ENCODE assay signal across 9 mouse cellular contexts in the genomic region with DNA sequence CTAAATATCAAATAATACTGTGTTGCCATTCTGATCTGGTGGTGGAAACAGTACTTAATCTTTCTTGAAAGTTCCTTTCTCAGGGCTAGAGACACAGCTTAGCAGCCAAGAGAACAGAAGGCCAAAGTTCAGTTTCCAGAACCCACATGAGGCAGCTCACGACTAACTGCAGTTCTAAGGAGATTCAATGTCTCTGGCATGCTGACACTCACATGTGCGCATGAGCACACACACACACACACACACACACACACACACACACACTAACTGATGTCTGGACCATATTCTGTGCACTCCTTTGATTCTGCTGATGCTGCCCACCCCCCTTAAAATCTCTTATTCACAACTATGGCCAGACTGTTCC. TPM values are rescaled to one million over a fixed set of nuclear protein-coding genes. Genes with fewer than 3 reads are reported as not detected.
DNase-seq lines count a peak whose midpoint lies in the region; ATAC-seq and TF ChIP-seq lines count a peak whose summit lies in the region.
"Had no signal": no experiment of that assay in that cellular context is flagged by ENCODE, and none has a peak within 500 bp of the region (broad histone marks: within the 10 kb centered on the region; RNA-seq: fewer than 3 reads in every experiment).

No protein-coding gene starts in this region.

- 47% methylated on average over 2 of the region's 2 CpGs for WGBS in lung, postnatal 0 days
- WGBS in kidney, embryonic 15.5 days: 57% methylated on average over 2 of the region's 2 CpGs
- 34% methylated on average over 2 of the region's 2 CpGs for WGBS in stomach, postnatal 0 days
- WGBS in hindbrain, embryonic 11.5 days: 87% methylated on average over 2 of the region's 2 CpGs

- no peaks in the 10 kb centered on the region for H3K9me3 ChIP-seq in lung, postnatal 0 days (ENCODE audit: low read length)
- no peaks in the 10 kb centered on the region for H3K9me3 ChIP-seq in kidney, embryonic 15.5 days (replicated peaks)
- no peaks in the 10 kb centered on the region for H3K9me3 ChIP-seq in stomach, postnatal 0 days (ENCODE audit: control insufficient read depth, low read length)
- no peaks in the 10 kb centered on the region for H3K9me3 ChIP-seq in hindbrain, embryonic 11.5 days (ENCODE audit: control insufficient read depth, low read length)
- H3K9me3 ChIP-seq: embryonic facial prominence, embryonic 12.5 days had no signal

- no peak overlapping the region for H3K27ac ChIP-seq in lung, postnatal 0 days (ENCODE audit: low read length)
- H3K27ac ChIP-seq in kidney, embryonic 15.5 days: peak overlapping the region; percentile 15; the same call in 1 of the 2 replicates
- H3K27ac ChIP-seq in stomach, postnatal 0 days (replicated peaks): no peak overlapping the region
- no peak overlapping the region for H3K27ac ChIP-seq in hindbrain, embryonic 11.5 days (ENCODE audit: low read depth, low read length)
- H3K27ac ChIP-seq: embryonic facial prominence, embryonic 12.5 days had no signal

- peak; percentile 86 for DNase-seq in heart, adult 11 months
- DNase-seq in heart, postnatal 25 days (ENCODE audit: low spot score): no peak
- no peak for DNase-seq in lung, postnatal 0 days (ENCODE audit: low spot score)
- no peak for DNase-seq in lung, postnatal 36 days
- no peak for DNase-seq in stomach, postnatal 0 days (ENCODE audit: low spot score)
- no peak for DNase-seq in hindbrain, embryonic 11.5 days (ENCODE audit: low spot score)
- DNase-seq in embryo, embryonic 11 days: no peak

- ATAC-seq in lung, postnatal 0 days: peak; percentile 32
- no peak for ATAC-seq in kidney, embryonic 15.5 days (replicated peaks; ENCODE audit: low FRiP score)
- peak; percentile 15; the same call in 1 of the 2 replicates for ATAC-seq in stomach, postnatal 0 days (ENCODE audit: low FRiP score, low TSS enrichment)
- no peak for ATAC-seq in hindbrain, embryonic 11.5 days (ENCODE audit: low FRiP score)

- no peak overlapping the region for H3K4me3 ChIP-seq in lung, postnatal 0 days (ENCODE audit: low read depth, low read length)
- H3K4me3 ChIP-seq in kidney, embryonic 15.5 days (replicated peaks): no peak overlapping the region
- no peak overlapping the region for H3K4me3 ChIP-seq in stomach, postnatal 0 days (ENCODE audit: low read depth, low read length)
- H3K4me3 ChIP-seq in hindbrain, embryonic 11.5 days (ENCODE audit: low read depth, low read length): no peak overlapping the region
- H3K4me3 ChIP-seq: embryonic facial prominence, embryonic 12.5 days had no signal

- no peaks in the 10 kb centered on the region for H3K27me3 ChIP-seq in lung, postnatal 0 days (replicated peaks; ENCODE audit: insufficient read depth, low read length)
- H3K27me3 ChIP-seq in kidney, embryonic 15.5 days: no peaks in the 10 kb centered on the region
- no peaks in the 10 kb centered on the region for H3K27me3 ChIP-seq in stomach, postnatal 0 days (ENCODE audit: control insufficient read depth, insufficient read depth, low read length)
- H3K27me3 ChIP-seq in hindbrain, embryonic 11.5 days (ENCODE audit: control insufficient read depth, insufficient read depth, low read length): no peaks in the 10 kb centered on the region
- H3K27me3 ChIP-seq: embryonic facial prominence, embryonic 12.5 days had no signal

- intact Hi-C loops in heart, postnatal 25 days (cut with DNase I): no loop called here

- H3K36me3 ChIP-seq in lung, postnatal 0 days (ENCODE audit: insufficient read depth, low read length): no peaks in the 10 kb centered on the region
- H3K36me3 ChIP-seq in kidney, embryonic 15.5 days: no peaks in the 10 kb centered on the region
- no peaks in the 10 kb centered on the region for H3K36me3 ChIP-seq in stomach, postnatal 0 days (ENCODE audit: control insufficient read depth, insufficient read depth, low read length)
- H3K36me3 ChIP-seq in hindbrain, embryonic 11.5 days (ENCODE audit: control insufficient read depth, insufficient read depth, low read length): no peaks in the 10 kb centered on the region
- H3K36me3 ChIP-seq: embryonic facial prominence, embryonic 12.5 days had no signal

- TF ChIP-seq EP300 in lung, postnatal 0 days (IDR thresholded peaks at IDR 0.05): no peak
- TF ChIP-seq EP300 in stomach, postnatal 0 days (optimal IDR thresholded peaks at IDR 0.05): no peak

- peak overlapping the region; percentile 0; the same call in 1 of the 2 replicates for H3K4me2 ChIP-seq in lung, postnatal 0 days (replicated peaks; ENCODE audit: low read depth, low read length)
- H3K4me2 ChIP-seq in kidney, embryonic 15.5 days: no peak overlapping the region
- H3K4me2 ChIP-seq in stomach, postnatal 0 days (replicated peaks; ENCODE audit: low read depth): peak overlapping the region; percentile 1; the same call in 1 of the 2 replicates
- H3K4me2 ChIP-seq in hindbrain, embryonic 11.5 days (replicated peaks; ENCODE audit: low read depth, low read length): no peak overlapping the region
- H3K4me2 ChIP-seq: embryonic facial prominence, embryonic 12.5 days had no signal

- no peak for TF ChIP-seq CTCF in lung, postnatal 0 days (IDR thresholded peaks at IDR 0.05)
- TF ChIP-seq CTCF in stomach, postnatal 0 days (IDR thresholded peaks at IDR 0.05; ENCODE audit: low read depth): no peak

- no peak overlapping the region for H3K9ac ChIP-seq in lung, postnatal 0 days (replicated peaks; ENCODE audit: low read depth)
- no peak overlapping the region for H3K9ac ChIP-seq in kidney, embryonic 15.5 days
- no peak overlapping the region for H3K9ac ChIP-seq in stomach, postnatal 0 days (ENCODE audit: low read length)
- no peak overlapping the region for H3K9ac ChIP-seq in hindbrain, embryonic 11.5 days (ENCODE audit: low read depth, low read length)
- H3K9ac ChIP-seq: embryonic facial prominence, embryonic 12.5 days had no signal

- H3K4me1 ChIP-seq in lung, postnatal 0 days (ENCODE audit: insufficient read depth, low read depth, low read length): 0 out of 2 replicates have a peak, but pooled peaks cover 4% of the 10 kb centered on the region
- peaks cover 12% of the 10 kb centered on the region; the same call in 1 of the 2 replicates for H3K4me1 ChIP-seq in kidney, embryonic 15.5 days
- H3K4me1 ChIP-seq in stomach, postnatal 0 days (replicated peaks; ENCODE audit: control insufficient read depth, insufficient read depth): no peaks in the 10 kb centered on the region
- H3K4me1 ChIP-seq in hindbrain, embryonic 11.5 days (replicated peaks; ENCODE audit: control insufficient read depth, insufficient read depth, low read length): no peaks in the 10 kb centered on the region

RNA-seq across cellular contexts. Expression of gene Usp24, which starts 34.9 kb away (rescaled TPM):
- total RNA-seq in heart, postnatal 25 days (2021): 10 to 100 TPM; 41.9 to 43.6 TPM
- 6.3 and 7.0 TPM in 2 replicates for polyA plus RNA-seq in lung, postnatal 0 days (2015; fragmentation: Nextera tagmentation; extraction: Ambion mirVana)
- 8.3 and 9.3 TPM in 2 replicates for polyA plus RNA-seq in kidney, embryonic 15.5 days (2015; fragmentation: Nextera tagmentation; extraction: Ambion mirVana)
- 6.7 and 6.8 TPM in 2 replicates for polyA plus RNA-seq in stomach, postnatal 0 days (2015; fragmentation: Nextera tagmentation; extraction: Ambion mirVana)
- 10.2 and 12.5 TPM in 2 replicates for polyA plus RNA-seq in hindbrain, embryonic 11.5 days (2014; fragmentation: Nextera tagmentation; extraction: Ambion mirVana)

Comparison
In these comparisons a context has a peak if more than half of its experiments do, and no peak if none do; other contexts are left out.
1. ATAC-seq: peak in lung, postnatal 0 days (single experiment) and stomach, postnatal 0 days (single experiment); none in kidney, embryonic 15.5 days (single experiment) and hindbrain, embryonic 11.5 days (single experiment).
2. H3K4me2 ChIP-seq: peak in lung, postnatal 0 days (single experiment) and stomach, postnatal 0 days (single experiment); none in kidney, embryonic 15.5 days (single experiment) and hindbrain, embryonic 11.5 days (single experiment).